Mouse (Mus musculus) gastrocnemius, postnatal 36 days (tissue): ENCODE measurements around the gene Zswim9. TPM values are rescaled to one million over a fixed set of nuclear protein-coding genes. Genes with fewer than 3 reads are reported as not detected.
A peak's percentile ranks its signal among the peaks of the same experiment; 100 is the strongest.
"Not testable (repeated sequence)": the region's sequence is repeated elsewhere in the genome, so short reads cannot be mapped to it uniquely, and the experiment has no call there.

Experiments used
- DNase-seq, 2 experiments: peaks; one replicate each; pipeline ENCODE4 v3.0.0; 2022
- intact Hi-C: fragments of 180-260 bp; cut with DNase I; formaldehyde crosslinking; loops from one replicate; pipeline ENCODE4 v1.15.1; 2025
- long read RNA-seq, 2 experiments: library from polyadenylated mRNA; stranded (forward); transcript quantifications; one replicate each; pipeline ENCODE4 v2.0.0; 2021
- total RNA-seq, 2 experiments: library from RNA; stranded (reverse); gene quantifications; 2 replicates each; pipeline ENCODE4 v1.2.3; 2021

Gene Zswim9
- total RNA-seq = 1 to 10 TPM; 9.0 to 9.8 TPM
- long read RNA-seq, experiment 1, partial matches to known transcripts = 1 of 14 reads
- long read RNA-seq, experiment 1, other reads (novel, unspliced or antisense) = 13 of 14 reads
- long read RNA-seq, experiment 2, partial matches to known transcripts = 0 of 9 reads
- long read RNA-seq, experiment 2, other reads (novel, unspliced or antisense) = 8 of 9 reads

DNA sequence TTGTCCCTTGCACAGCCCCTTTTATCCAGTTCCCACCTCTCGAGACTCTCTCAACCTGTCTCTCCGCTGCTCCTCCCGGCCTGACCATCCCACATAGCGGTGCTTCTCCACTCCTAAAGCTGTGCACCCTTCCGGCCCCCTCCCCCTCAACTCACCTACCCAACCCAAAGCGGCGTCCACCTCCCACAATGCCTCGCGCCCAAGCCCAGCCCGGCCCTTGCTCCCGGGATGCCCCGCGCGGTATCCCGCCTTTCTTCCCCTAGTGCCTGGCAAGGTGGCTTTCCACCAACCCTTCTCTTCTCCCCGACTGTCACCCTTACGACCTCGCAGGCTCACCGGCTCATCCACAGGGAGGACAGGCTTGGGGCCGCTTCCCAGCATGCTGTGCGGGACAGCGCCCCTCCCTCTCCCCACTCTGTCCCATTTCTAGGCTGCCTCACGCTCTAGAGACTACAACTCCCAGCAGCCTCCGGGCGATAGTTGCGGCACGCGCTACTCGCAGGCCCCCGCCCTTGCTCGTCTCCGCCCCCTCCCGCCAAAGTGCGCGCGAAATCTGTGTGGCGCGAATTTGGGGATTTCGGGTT, at the start of gene Zswim9:
Gene Zswim9, minus strand, starts transcription at position 414 of the 584 bp plus-strand sequence.
- peak; percentile 87 to 88 for DNase-seq
- intact Hi-C loops = no loop called here

DNA sequence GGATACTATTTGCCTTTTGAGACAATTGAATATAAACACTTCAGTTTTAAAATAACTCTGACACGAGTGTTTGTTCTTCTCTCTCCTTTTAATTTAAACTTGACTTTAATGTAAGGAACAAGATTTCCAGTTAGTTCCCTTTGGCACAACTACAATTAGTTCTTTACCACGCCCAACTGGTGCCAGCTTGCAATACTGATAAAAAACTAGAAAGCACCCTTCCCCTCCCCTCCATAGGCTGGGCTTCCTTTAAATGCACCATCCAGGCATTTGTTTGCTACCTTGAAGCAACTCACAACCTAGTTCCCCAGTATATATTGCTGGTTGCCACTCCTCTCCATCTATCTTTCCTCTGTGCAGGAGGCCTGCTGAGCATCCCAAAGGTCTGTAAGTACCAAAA, 45.8 kb upstream of the Zswim9 start, which contains the start of gene Pla2g4c:
Gene Pla2g4c, plus strand, starts transcription at position 340 of the 400 bp plus-strand sequence.
- intact Hi-C loops = no loop called here
- DNase-seq = no peak

GRCm38 (mm10) chr7:13321424-13321823, 42.9 kb upstream of the Zswim9 start:
- DNase-seq = no peak
- intact Hi-C loops = no loop called here

GRCm38 (mm10) chr7:13314095-13314597, 35.6 kb upstream of the Zswim9 start:
- DNase-seq = no peak
- intact Hi-C loops = no loop called here

DNA sequence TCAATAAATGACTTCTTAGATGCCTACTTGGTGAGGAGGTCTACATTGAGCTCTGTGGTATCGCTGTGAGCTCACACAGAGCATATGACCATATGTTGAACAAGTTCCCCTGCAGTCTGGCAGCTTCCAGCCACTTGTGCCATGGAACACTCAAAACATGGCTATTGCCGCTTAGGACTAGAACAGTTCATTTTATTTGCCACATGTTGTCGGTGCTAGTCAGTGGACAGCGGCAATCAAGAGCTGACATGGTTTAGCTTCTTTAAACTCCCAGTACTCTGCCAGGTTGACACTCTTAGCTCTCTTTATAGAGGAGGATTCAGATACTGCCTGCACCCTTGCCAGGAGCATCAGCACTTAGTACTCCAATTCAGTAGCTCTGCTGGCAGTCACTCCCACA, 32.9 kb upstream of the Zswim9 start:
- DNase-seq = no peak
- intact Hi-C loops = no loop called here

DNA sequence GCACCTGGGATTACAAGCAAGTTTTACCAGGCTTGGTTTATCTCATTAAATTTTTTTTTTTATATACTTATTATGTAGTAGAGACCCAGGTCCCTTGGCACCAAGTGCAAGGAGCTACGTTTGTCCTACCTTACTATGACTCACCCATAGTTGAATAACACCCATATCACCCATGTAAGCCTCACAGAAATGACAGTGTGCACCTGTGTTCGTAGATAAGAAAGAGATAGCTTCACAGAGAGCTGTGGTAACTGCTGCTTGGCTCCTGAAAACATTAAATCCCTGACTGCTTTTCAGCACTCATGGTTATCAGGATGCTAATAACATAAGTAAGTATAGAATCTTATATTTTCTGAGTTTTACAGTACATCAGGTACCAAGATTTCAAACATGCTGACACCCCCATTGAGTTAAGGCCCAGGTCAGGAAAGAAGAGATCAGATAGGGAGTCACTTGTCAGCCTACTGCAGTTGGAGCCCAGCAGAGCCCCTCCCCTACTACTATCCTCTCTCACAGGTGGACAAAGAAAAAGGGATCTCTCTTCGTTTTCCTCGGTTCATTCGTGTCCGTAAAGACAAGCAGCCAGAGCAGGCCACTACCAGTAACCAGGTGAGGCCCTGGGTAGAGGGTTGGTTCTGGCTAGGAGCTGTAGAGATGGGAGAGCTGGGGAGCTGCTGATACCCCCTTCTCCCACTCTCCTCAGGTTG, 32.1 kb upstream of the Zswim9 start:
- intact Hi-C loops = no loop called here
- DNase-seq = no peak

DNA sequence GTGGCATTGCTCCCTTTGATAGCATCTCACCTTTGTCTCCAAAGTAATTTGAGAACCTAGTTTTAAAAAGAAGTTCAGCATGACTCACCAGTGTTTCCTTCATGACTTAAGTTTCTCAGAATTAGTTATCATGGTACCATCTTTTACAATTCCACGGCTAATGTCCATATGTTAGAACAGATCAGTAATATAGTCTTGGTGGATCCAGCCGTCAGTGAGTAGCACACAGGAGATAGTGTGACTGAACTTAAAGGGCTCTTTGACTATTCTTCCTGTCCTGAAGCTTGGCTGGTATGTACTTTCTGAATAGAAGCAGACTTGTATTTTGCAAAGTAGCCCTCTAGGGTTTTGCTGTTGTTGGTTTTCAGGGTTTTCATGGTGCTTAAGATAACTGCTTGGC, 30.9 kb upstream of the Zswim9 start:
- intact Hi-C loops = no loop called here
- DNase-seq = no peak

DNA sequence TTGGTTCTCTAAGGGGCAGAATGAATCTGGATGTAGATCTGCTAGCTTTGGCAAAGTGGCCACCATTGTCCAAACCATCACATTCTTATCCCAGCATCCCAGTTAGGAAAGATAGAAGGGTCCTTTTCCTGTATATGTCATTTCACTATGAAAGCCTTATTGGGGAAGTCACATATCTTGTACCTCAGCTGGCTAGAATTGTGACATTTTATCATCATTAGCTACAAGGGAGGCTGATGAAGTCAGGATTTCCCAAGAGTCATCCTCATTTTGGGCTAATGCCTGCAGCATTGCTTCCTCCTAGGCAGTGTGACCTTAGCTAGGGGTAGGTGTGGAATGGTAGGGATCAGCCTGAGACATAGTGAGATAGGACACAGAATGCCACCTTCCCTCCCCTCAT, 24.9 kb upstream of the Zswim9 start:
- no peak for DNase-seq
- intact Hi-C loops = no loop called here

GRCm38 (mm10) chr7:13302780-13303179, 24.3 kb upstream of the Zswim9 start:
- DNase-seq = no peak
- intact Hi-C loops = no loop called here

DNA sequence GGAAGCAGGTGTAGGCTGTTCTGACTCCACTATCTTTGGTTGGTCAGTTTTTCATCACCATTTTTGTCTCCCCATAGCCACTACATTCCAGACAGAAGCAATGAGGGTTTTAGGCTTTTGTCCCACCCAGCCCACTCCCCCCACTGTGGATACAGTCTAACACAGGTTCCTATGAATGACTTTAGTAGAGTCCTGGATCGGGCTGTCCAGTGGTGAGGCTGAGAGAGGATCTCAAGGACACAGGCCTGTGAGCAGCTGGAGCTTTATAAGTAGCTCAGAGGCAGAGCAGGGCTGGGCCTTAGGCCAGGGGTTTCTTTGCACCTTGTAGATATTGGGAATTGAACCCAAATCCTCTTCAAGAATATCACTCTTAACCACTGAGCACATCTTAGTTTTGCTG, 23.1 kb upstream of the Zswim9 start:
- DNase-seq = no peak
- intact Hi-C loops = no loop called here

- intact Hi-C loops = no loop called here
- DNase-seq = no peak
These were observed 20.3 kb upstream of the Zswim9 start for GRCm38 (mm10) chr7:13298821-13299220.

- DNase-seq = no peak
- intact Hi-C loops = no loop called here
These were observed 19.1 kb upstream of the Zswim9 start for GRCm38 (mm10) chr7:13297636-13298035.

- intact Hi-C loops = no loop called here
These were observed 16.7 kb upstream of the Zswim9 start for GRCm38 (mm10) chr7:13295256-13295655.

DNA sequence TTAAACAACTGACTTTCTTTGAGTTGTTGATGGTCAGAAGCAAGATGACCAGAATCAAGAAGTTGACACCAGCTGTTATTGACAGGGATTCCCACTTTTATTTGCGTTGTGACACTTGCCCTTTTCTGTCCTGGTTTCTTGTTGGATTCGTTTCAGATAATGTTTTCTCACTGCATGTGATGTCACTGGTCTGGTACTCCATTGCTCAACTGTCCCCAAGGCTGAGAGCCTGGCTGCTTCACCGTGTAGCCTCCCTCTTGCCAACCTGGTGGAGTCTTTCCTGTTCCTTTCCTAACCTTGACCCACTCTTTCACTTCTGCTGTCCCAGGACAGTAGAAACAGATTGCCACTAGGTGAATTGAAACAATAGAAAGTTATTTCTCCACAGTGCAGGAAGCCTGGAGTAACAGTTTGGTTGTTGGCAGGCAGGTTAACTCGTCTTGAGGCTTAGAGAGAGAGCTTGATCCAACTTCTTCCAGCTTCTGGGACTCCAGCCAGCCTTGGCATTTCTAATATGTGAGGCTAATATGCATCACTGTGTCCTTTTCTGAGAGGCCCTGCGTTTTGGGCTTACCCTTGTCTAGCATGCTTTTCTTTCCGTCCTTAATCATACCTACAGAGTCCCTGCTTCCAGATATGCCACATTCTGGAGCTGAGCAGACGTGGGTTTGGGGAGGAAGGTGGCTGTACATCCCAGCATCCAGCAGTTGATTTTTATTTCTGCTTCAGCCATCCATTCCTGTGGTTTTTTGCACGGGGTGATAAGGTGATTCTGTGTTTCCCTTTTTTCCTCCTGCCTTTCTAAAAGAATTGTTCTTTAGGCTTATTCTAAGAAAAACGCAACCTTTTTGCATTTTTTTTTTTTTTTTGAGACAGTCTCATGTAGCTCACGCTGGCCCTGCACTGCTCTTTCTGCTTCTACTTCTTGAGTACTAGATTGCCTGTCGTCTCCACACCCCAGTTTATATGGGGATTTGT, 15.6 kb upstream of the Zswim9 start:
- intact Hi-C loops = no loop called here
- no peak for DNase-seq

More at GRCm38 (mm10) chr7:13295256-13295655, 16.7 kb upstream of the Zswim9 start:
- no peak for DNase-seq

- intact Hi-C loops = no loop called here
These were observed 12.8 kb upstream of the Zswim9 start for GRCm38 (mm10) chr7:13291370-13291769.

DNA sequence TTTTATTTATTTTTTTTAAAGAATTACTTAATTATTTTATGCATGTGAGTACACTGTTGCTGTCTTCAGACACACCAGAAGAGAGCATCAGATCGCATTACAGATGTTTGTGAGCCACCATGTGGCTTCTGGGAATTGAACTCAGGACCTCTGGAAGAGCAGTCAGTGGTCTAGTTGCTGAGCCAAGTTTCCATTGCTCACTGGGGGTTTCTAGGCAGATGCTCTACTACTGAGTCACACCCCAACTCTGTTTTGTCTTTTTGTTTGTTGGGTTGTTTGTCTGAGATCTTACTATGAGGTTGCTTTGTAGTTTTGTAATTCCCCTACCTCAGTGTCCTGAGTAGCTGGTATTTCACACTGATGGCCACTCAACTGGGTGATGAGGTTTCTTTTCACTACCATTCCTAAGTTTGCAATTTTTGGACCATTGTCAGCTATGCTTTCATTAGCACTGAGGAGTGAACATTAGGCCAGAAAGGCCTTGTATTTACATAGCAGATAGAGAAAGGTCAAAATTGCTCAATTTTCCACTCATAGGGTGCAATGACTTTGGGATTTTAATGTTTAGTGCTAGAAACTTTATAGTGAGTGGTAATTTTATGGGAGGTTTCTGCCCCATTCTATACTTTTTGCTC, 11.6 kb upstream of the Zswim9 start:
- intact Hi-C loops = no loop called here

More at GRCm38 (mm10) chr7:13291370-13291769, 12.8 kb upstream of the Zswim9 start:
- DNase-seq = no peak

GRCm38 (mm10) chr7:13288621-13289020, 10.1 kb upstream of the Zswim9 start:
- intact Hi-C loops = loop anchor here (5.0 kb wide), 1 partner anchor 224 kb away; no protein-coding TSS in a partner anchor
- DNase-seq = no peak

More for the DNA sequence above, 11.6 kb upstream of the Zswim9 start:
- no peak for DNase-seq

DNA sequence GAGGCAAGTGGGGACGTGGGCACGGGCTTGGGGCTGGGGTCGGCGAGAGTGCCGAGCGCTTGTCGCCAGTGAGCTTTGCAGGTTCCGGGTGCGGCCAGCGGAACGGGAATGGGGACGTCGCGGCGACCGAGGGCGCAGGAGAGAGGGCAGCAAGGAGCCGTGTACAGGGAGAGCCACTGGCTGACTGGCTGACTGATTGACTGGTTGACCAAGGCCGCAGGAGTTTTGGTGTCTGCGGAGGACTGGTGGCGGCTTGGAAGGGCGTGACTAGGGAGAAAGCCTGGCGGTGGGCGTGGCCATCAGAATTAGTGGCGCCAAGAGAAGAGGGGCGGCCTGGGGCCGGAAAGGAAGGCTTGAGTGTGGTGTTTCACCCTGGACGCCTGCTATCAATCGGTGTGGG, 436 bp upstream of the Zswim9 start:
- intact Hi-C loops, DNase-seq: not testable (repeated sequence)

GRCm38 (mm10) chr7:13277833-13278232, 688 bp downstream of the Zswim9 start:
- intact Hi-C loops = no loop called here
- DNase-seq = no peak

- DNase-seq = no peak
- intact Hi-C loops = no loop called here
These were observed 1.4 kb downstream of the Zswim9 start, which contains the start of gene Lig1 for GRCm38 (mm10) chr7:13277081-13277480. Gene Lig1, plus strand, starts transcription at chr7:13277283.
